Comparison of ENCODE assay signal across 28 mouse cellular contexts in the genomic region with DNA sequence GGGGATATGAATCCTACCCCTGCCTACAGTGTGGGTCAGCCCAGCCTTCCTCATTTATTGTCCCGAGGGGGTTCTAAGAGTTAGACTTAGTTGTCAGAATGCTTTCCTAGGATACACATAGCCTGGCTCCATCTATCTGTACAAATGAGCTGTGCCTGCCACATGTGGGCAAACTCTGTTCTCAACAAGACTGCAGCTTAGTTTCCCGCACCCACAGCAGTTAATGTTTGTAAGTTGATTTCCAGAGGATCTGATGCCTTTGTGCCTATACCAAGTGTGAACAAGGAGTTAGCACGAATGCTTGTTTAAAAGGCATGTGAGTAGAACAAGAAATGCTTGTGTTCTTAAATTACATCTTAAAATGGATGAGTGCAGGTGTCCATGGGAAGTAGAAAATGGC. TPM values are rescaled to one million over a fixed set of nuclear protein-coding genes. Genes with fewer than 3 reads are reported as not detected.
DNase-seq lines count a peak whose midpoint lies in the region; ATAC-seq and TF ChIP-seq lines count a peak whose summit lies in the region.
"Had no signal": no experiment of that assay in that cellular context is flagged by ENCODE, and none has a peak within 500 bp of the region (broad histone marks: within the 10 kb centered on the region; RNA-seq: fewer than 3 reads in every experiment).

No protein-coding gene starts in this region.

- no peaks in the 10 kb centered on the region for H3K9me3 ChIP-seq in ES-Bruce4 (replicated peaks; ENCODE audit: control insufficient read depth, insufficient read depth, low read length, poor library complexity, severe bottlenecking)
- no peaks in the 10 kb centered on the region for H3K9me3 ChIP-seq in intestine, postnatal 0 days (ENCODE audit: control insufficient read depth)
- H3K9me3 ChIP-seq: forebrain, embryonic 10.5 days; forebrain, embryonic 13.5 days; G1E; heart, embryonic 10.5 days; heart, embryonic 13.5 days had no signal

- H3K36me3 ChIP-seq in ES-Bruce4 (ENCODE audit: control insufficient read depth, insufficient read depth, low read length, poor library complexity, severe bottlenecking) = peaks cover 61% of the 10 kb centered on the region
- peaks cover 69% of the 10 kb centered on the region for H3K36me3 ChIP-seq in intestine, postnatal 0 days (ENCODE audit: control insufficient read depth, insufficient read depth)

- no peaks in the 10 kb centered on the region for H3K4me1 ChIP-seq in ES-Bruce4 (ENCODE audit: control insufficient read depth, insufficient read depth, low read length)
- H3K4me1 ChIP-seq in intestine, postnatal 0 days (replicated peaks; ENCODE audit: control insufficient read depth, insufficient read depth, low read length) = no peaks in the 10 kb centered on the region
- H3K4me1 ChIP-seq: forebrain, embryonic 10.5 days had no signal

- H3K27ac ChIP-seq in ES-Bruce4 (ENCODE audit: insufficient read depth, low read length) = 0 out of 2 replicates have a peak overlapping the region, but pooled peaks have one; percentile 23
- H3K27ac ChIP-seq in intestine, postnatal 0 days (ENCODE audit: low read depth, low read length) = no peak overlapping the region
- H3K27ac ChIP-seq: forebrain, embryonic 10.5 days; forebrain, embryonic 13.5 days; gastrocnemius, adult 2 months; heart, adult 2 months; heart, embryonic 10.5 days; hindbrain, embryonic 14.5 days; hindbrain, postnatal 0 days had no signal

- H3K4me3 ChIP-seq in ES-Bruce4 (ENCODE audit: low read depth, low read length) = no peak overlapping the region
- no peak overlapping the region for H3K4me3 ChIP-seq in intestine, postnatal 0 days (ENCODE audit: low read depth, low read length)
- H3K4me3 ChIP-seq: forebrain, embryonic 10.5 days; forebrain, embryonic 13.5 days; gastrocnemius, adult 2 months; heart, adult 2 months; heart, embryonic 10.5 days; heart, embryonic 13.5 days had no signal

- WGBS in intestine, postnatal 0 days = 81% methylated on average over 3 of the region's 3 CpGs

- H3K27me3 ChIP-seq in ES-Bruce4 (ENCODE audit: control insufficient read depth, insufficient read depth, low read length, poor library complexity, severe bottlenecking) = no peaks in the 10 kb centered on the region
- no peaks in the 10 kb centered on the region for H3K27me3 ChIP-seq in intestine, postnatal 0 days (replicated peaks; ENCODE audit: control insufficient read depth, insufficient read depth, low read length)
- H3K27me3 ChIP-seq: forebrain, embryonic 13.5 days; heart, embryonic 13.5 days had no signal

- ATAC-seq in intestine, postnatal 0 days = no peak
- ATAC-seq: activated CD4-positive, CD25-positive, alpha-beta regulatory T cell, adult 4 months; CD4-positive, CD25-positive, alpha-beta regulatory T cell, adult 4 months; forebrain, embryonic 13.5 days; forebrain, postnatal 0 days; hindbrain, postnatal 0 days had no signal

- H3K9ac ChIP-seq in ES-Bruce4 (ENCODE audit: low read depth, poor library complexity, severe bottlenecking) = no peak overlapping the region
- H3K9ac ChIP-seq in intestine, postnatal 0 days (ENCODE audit: low read depth, low read length) = no peak overlapping the region
- H3K9ac ChIP-seq: forebrain, embryonic 13.5 days; forebrain, postnatal 0 days; heart, embryonic 13.5 days; hindbrain, embryonic 14.5 days had no signal

- peak; percentile 54 for DNase-seq in heart, adult 11 months
- no peak for DNase-seq in heart, adult 18-20 months
- peak; percentile 45 for DNase-seq in 3T3-L1 (ENCODE audit: low read depth, low spot score)
- DNase-seq in induced T-regulatory cell, adult 2 months (ENCODE audit: low read depth) = peak; percentile 43
- no peak for DNase-seq in spleen, postnatal 4 days (ENCODE audit: low spot score in 2 of 2)
- no peak for DNase-seq in ovary, adult 18-20 months (ENCODE audit: low spot score)
- DNase-seq: adrenal gland, adult 8-10 months; adrenal gland, postnatal 25 days; cerebellum, adult 18-20 months; cerebellum, adult 9-10 months; cerebellum, postnatal 14 days; forebrain, postnatal 0 days; gastrocnemius, adult 2 months; gastrocnemius, postnatal 14 days; heart, adult 2 months; heart, postnatal 14 days; heart, postnatal 4 days had no signal

- no peak for TF ChIP-seq EP300 in ES-Bruce4 (IDR thresholded peaks at IDR 0.05; ENCODE audit: insufficient read depth, low read depth, low read length)

- no peak for TF ChIP-seq POLR2A in ES-Bruce4 (IDR thresholded peaks at IDR 0.05; ENCODE audit: insufficient read depth, low read length)

- H3K4me2 ChIP-seq in intestine, postnatal 0 days (replicated peaks; ENCODE audit: low read depth) = no peak overlapping the region
- H3K4me2 ChIP-seq: forebrain, embryonic 13.5 days; heart, embryonic 13.5 days; hindbrain, embryonic 14.5 days had no signal

- TF ChIP-seq CTCF in ES-Bruce4 (IDR thresholded peaks at IDR 0.05; ENCODE audit: low read depth, low read length) = no peak
- no peak for TF ChIP-seq CTCF in intestine, postnatal 0 days (IDR thresholded peaks at IDR 0.05; ENCODE audit: low read depth)

RNA-seq across cellular contexts. Expression of a gene that starts 11.2 kb away (rescaled TPM):
- 10 to 100 TPM; 74.9 to 89.9 TPM for total RNA-seq in heart, adult 18-20 months (2021)
- polyA plus RNA-seq in ES-Bruce4 (2011; ENCODE audit: insufficient read depth, insufficient read length, low read depth, missing spikeins) = 541 and 557 TPM in 2 replicates
- 257 TPM in 2 replicates for polyA plus RNA-seq in intestine, postnatal 0 days (2015; fragmentation: Nextera tagmentation; extraction: Ambion mirVana)

RNA-seq across cellular contexts. Expression of a gene that starts 35.8 kb away (rescaled TPM):
- total RNA-seq in heart, adult 18-20 months (2021) = 10 to 100 TPM; 22.0 to 28.8 TPM
- polyA plus RNA-seq in ES-Bruce4 (2011; ENCODE audit: insufficient read depth, insufficient read length, low read depth, missing spikeins) = 171 TPM in 2 replicates
- 51.5 and 59.5 TPM in 2 replicates for polyA plus RNA-seq in intestine, postnatal 0 days (2015; fragmentation: Nextera tagmentation; extraction: Ambion mirVana)

RNA-seq across cellular contexts. Expression of a gene that starts 47.2 kb away (rescaled TPM):
- total RNA-seq in heart, adult 18-20 months (2021) = 100 to 1,000 TPM; 101 to 149 TPM
- polyA plus RNA-seq in ES-Bruce4 (2011; ENCODE audit: insufficient read depth, insufficient read length, low read depth, missing spikeins) = 171 and 178 TPM in 2 replicates
- 74.9 and 88.3 TPM in 2 replicates for polyA plus RNA-seq in intestine, postnatal 0 days (2015; fragmentation: Nextera tagmentation; extraction: Ambion mirVana)

Comparison
In these comparisons a context has a peak if more than half of its experiments do, and no peak if none do; other contexts are left out.
1. DNase-seq: peak in heart, adult 11 months (single experiment), 3T3-L1 (single experiment) and induced T-regulatory cell, adult 2 months (single experiment); none in heart, adult 18-20 months (0 of 2), spleen, postnatal 4 days (0 of 2) and ovary, adult 18-20 months (single experiment).